Mouse (Mus musculus) layer of hippocampus, adult 2 months (tissue): ENCODE measurements around the gene Dennd2a. TPM values are rescaled to one million over a fixed set of nuclear protein-coding genes. Genes with fewer than 3 reads are reported as not detected.

Experiments used
- DNase-seq, 2 experiments: peaks; one replicate each; pipeline ENCODE4 v3.0.0; 2022; ENCODE audit warnings: low spot score in 2 of 2
- H3K27ac ChIP-seq: fragments of 200-600 bp; 2 replicates; pipeline ENCODE4 v1.8.1; 2022
- H3K4me3 ChIP-seq: fragments of 200-600 bp; 2 replicates; pipeline ENCODE4 v1.8.1; 2022; ENCODE audit warnings: mild to moderate bottlenecking
- CTCF ChIP-seq: fragments of 200-600 bp; conservative IDR thresholded peaks from 2 replicates; pipeline ENCODE4 v1.8.1; 2022; ENCODE audit warnings: antibody characterized with exemption, mild to moderate bottlenecking, moderate library complexity
- total RNA-seq, 2 experiments: library from RNA; stranded (reverse); gene quantifications; 2 replicates each; pipeline ENCODE4 v1.2.3; 2021

Gene Dennd2a
- total RNA-seq, 2 experiments from 2014 or later = 37.0 to 38.2 TPM

DNA sequence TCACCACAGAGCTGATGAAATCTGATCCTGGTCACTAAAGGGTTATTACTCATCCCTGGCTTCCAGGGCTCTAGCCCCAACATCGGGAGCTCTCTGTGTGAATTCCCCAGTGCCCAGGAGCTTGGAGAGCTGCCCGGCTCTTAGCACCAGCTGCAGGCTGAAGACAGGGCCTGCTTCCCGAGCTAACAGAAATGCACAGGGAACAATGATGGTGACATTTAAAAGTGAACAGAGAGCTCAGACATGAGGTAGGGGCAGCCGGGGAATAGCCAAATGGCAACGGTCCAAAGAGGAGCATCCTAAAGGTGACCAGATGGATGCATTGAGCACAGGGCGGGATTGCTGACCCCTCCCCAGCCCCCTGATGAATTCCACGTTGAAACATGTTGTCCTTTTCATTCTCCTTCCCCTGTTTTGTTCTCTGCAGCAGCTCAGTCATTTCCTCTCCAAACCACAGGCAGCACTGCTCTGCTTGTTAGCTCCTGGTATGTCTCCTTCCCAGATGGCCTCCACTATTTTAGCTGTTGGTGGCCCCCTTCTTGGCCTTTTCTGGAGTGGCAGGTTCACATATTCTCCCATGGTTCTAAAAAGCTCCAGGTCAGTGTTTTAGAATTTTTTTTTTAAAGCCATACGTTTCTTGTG lies 79.0 kb downstream of the Dennd2a start:
- DNase-seq = peak; percentile 58 to 67
- peak overlapping the region; percentile 74 for H3K27ac ChIP-seq
- peak; percentile 34 for TF ChIP-seq CTCF
- no peak overlapping the region for H3K4me3 ChIP-seq

- no peak for TF ChIP-seq CTCF
- no peak overlapping the region for H3K4me3 ChIP-seq
- no peak overlapping the region for H3K27ac ChIP-seq
- DNase-seq = no peak
These were observed 81.0 kb downstream of the Dennd2a start for GRCm38 (mm10) chr6:39476617-39477016.

DNA sequence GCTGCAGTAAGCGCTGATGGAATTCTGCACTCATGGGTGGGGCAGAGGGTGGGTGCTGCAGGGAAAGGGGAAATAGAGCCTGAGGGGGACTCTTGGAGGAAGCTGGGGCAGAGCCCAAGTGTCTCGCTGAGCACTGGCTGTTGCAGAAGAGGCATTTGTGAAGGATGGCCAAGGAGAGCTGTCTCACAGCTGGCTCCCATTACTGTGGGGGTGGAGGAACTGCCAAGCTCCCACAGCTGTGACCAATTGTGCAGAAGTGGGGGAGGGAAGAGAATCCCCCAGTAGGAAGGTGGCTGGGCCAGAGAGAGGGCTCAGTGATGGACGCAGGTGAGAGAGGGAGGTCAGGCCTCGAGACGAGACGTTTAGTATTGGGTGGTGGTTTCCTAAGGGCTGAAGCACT lies 83.2 kb downstream of the Dennd2a start:
- DNase-seq = no peak
- H3K27ac ChIP-seq = no peak overlapping the region
- no peak overlapping the region for H3K4me3 ChIP-seq
- no peak for TF ChIP-seq CTCF

- DNase-seq = no peak
- Histone ChIP-seq H3K4me3 (no peak overlapping the region), H3K27ac (no peak overlapping the region)
- TF ChIP-seq CTCF = no peak
These were observed 84.8 kb downstream of the Dennd2a start for GRCm38 (mm10) chr6:39472837-39473236.

- no peak for TF ChIP-seq CTCF
- Histone ChIP-seq H3K4me3 (no peak overlapping the region), H3K27ac (no peak overlapping the region)
- no peak for DNase-seq
These were observed 85.4 kb downstream of the Dennd2a start for GRCm38 (mm10) chr6:39472271-39472670.

DNA sequence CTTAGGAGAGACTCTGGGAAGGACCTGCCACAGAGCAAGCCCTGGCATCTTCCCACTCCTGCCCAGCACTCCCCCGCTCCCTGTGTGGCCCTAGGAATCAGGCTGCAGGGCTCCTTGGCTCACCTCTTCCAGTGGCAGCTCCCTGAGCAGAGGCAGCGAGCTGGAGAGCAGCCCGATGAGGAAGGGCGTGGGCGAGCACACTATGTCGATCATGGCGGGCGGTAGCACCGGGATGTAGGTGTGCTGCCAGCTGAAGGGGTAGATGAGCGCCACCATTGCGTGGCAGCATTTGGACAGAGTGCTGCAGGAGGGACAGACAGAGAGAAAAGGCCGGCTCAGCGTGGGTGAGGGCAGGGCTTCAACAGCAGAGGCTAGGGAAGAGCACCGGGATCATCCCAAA lies 87.6 kb downstream of the Dennd2a start:
- DNase-seq = no peak
- no peak for TF ChIP-seq CTCF
- Histone ChIP-seq H3K27ac (no peak overlapping the region), H3K4me3 (no peak overlapping the region)

GRCm38 (mm10) chr6:39469427-39469826 lies 88.2 kb downstream of the Dennd2a start:
- DNase-seq = no peak
- no peak for TF ChIP-seq CTCF
- H3K27ac ChIP-seq = no peak overlapping the region
- no peak overlapping the region for H3K4me3 ChIP-seq

DNA sequence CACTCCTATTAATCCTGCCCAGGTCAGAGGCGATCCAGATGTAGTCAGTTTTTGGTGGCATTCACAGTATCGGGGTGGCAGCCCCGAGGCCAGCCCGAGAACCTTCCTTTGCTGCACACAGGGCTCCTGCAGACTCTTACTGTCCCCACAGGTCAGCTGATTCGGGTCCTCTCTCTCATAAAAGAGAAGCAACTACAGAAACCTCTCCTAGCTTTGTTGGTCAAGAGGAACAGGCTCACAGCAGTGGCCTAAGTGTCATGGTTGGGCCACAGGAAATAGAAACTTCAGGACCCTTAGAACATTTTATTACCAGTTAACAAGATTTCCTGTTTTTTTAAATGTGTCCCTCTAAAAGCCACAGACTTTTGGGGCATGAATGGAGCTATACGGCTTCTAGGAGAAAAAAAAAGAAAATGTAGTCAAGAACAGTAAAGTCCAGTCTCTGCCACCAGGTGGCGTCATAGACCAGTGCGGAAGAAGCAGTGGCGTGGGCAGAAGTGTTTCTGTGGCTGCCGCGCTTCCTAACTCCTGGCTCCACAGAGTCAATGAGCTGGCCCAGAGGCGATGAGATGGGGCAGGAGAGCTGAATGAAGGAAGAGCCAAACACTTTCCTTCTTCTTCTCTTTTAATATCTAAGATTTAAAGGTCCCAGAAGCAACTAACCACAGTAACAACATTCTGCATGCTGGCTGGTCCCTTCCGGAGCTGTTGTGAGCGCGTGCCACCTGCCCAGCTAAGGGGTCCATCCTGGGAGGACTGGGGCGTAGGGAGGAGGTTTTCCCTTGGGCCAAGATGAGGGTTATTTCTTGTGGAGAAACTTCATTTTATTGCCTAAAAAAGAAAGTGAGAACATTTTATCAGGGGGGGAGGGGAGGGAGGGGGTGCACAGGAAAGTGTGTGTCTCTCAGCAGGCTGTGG lies 94.8 kb downstream of the Dennd2a start:
- H3K27ac ChIP-seq = no peak overlapping the region
- TF ChIP-seq CTCF = peak; percentile 85
- DNase-seq = peak; percentile 78 to 86
- no peak overlapping the region for H3K4me3 ChIP-seq

- Histone ChIP-seq H3K4me3 (no peak overlapping the region), H3K27ac (no peak overlapping the region)
- DNase-seq = no peak
- peak; percentile 45 for TF ChIP-seq CTCF
These were observed 97.6 kb downstream of the Dennd2a start for GRCm38 (mm10) chr6:39460040-39460439.

DNA sequence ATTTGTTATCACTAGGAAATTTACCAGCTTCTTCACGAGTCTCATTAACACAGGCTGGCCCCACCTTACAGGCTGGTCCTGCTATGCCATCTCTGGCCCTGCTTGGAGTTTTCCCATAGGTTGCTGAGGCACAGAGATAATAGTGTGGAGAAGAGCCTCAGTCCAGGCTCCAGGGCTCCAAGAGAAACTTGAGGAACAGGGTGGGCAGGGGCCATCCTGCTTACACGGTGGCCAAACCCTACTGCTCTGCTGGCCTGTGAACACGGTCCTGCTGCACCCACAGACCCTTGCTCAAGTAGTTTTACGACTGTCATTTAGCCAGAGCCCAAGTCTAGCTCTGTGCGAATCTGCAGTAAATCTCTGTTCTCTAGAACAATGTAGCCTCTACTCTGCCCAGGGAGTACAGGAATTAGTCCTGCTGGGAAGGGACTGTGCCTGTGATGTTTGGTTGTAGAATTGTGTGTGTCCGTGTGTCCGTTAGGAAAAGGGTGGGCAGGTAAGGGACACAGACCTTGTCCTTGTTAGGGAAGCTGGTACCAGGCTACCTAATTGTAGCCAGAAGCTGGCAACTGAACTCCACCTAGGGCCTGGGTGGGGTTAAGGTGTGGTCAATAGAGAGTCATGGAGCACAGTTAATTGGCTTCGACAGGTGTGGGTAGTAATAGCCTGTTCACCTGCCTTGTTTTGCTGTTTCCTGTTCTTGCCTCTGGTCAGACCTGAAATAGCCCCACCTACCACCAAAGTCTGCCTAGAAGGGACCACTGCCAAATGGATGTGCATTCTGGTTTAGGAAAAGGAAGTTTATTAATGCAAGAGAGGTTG lies 102.1 kb downstream of the Dennd2a start:
- DNase-seq = no peak
- no peak overlapping the region for H3K27ac ChIP-seq
- no peak overlapping the region for H3K4me3 ChIP-seq
- TF ChIP-seq CTCF = no peak

DNA sequence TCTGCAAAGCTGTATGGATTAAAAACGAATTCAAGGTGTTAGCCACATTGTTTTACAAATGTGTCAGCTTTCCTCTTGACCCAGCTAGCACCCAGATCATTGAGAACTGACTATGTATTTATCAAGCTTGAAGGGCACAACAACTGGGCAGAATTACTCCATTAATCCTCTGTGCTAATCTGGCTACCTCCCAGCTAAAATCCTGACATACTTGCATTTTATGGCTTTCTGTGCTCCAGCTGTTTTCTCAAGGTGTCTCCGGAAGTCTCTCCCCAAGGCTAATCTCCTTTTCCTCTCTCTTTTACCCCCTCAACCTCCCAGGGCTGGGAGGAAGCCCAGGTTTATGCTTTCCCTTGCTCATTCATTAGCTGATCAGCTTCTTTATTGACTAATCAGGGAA lies 103.1 kb downstream of the Dennd2a start:
- Histone ChIP-seq H3K27ac (no peak overlapping the region), H3K4me3 (no peak overlapping the region)
- no peak for TF ChIP-seq CTCF
- no peak for DNase-seq

DNA sequence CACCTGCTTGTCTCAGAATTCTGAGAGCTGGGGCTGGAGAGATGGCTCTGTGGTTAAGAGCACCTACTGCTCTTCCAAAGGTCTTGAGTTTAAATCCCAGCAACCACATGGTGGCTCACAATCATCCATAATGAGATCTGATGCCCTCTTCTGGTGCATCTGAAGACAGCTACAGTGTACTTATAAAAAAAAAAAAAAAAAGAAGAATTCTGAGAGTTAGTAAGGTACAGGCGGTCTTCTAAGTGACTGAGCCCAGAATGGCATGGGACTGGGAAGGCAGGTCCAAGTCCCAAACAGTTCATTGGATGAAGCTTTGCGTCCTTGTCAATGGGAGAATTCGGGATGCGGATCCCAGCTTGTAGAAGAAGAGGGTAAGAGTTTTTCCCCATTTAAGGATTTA lies 104.1 kb downstream of the Dennd2a start:
- DNase-seq = no peak
- Histone ChIP-seq H3K27ac (no peak overlapping the region), H3K4me3 (no peak overlapping the region)
- peak; percentile 38 for TF ChIP-seq CTCF

GRCm38 (mm10) chr6:39451033-39451432 lies 106.6 kb downstream of the Dennd2a start:
- Histone ChIP-seq H3K4me3 (no peak overlapping the region), H3K27ac (no peak overlapping the region)
- no peak for DNase-seq
- TF ChIP-seq CTCF = peak; percentile 67
